Mouse (Mus musculus) MEL (cell line): Measurements from ENCODE around the gene Stom.

Experiments
- CHD2 ChIP-seq: IDR thresholded peaks from 2 replicates; pipeline ENCODE4 v1.6.1; 2011; ENCODE audit warnings: low read length, improper control_type of control experiment
- CTCF ChIP-seq, 3 experiments: IDR thresholded peaks in 2 of 3; conservative IDR thresholded peaks in 1 of 3; 2 replicates each; pipeline ENCODE4 v1.5.1; 2011 to 2012; ENCODE audit warnings: low read length in 3 of 3, low read depth in 2 of 3, mild to moderate bottlenecking in 2 of 3, improper control_type of control experiment in 1 of 3, inconsistent platforms in 1 of 3, mixed read lengths in 1 of 3, moderate library complexity in 1 of 3; ENCODE audit not compliant: control insufficient read depth in 1 of 3, insufficient read depth in 1 of 3, poor library complexity in 1 of 3, severe bottlenecking in 1 of 3
- EP300 ChIP-seq, 2 experiments: IDR thresholded peaks; 2 replicates each; pipeline ENCODE4 v1.6.1; 2011; ENCODE audit warnings: improper control_type of control experiment in 2 of 2, low read length in 2 of 2, low read depth in 1 of 2, mild to moderate bottlenecking in 1 of 2
- GABPA ChIP-seq: IDR thresholded peaks from 2 replicates; pipeline ENCODE4 v1.6.1; 2012; ENCODE audit warnings: low read depth, mild to moderate bottlenecking, inconsistent platforms, low read length, improper control_type of control experiment, moderate library complexity
- HCFC1 ChIP-seq: IDR thresholded peaks from 2 replicates; pipeline ENCODE4 v1.6.1; 2012; ENCODE audit warnings: low read depth, mild to moderate bottlenecking, inconsistent platforms, low read length, improper control_type of control experiment, moderate library complexity
- MEF2A ChIP-seq: IDR thresholded peaks from 2 replicates; pipeline ENCODE4 v1.6.1; 2014; ENCODE audit warnings: low read depth, mild to moderate bottlenecking, inconsistent platforms, low read length, improper control_type of control experiment; ENCODE audit not compliant: poor library complexity, insufficient replicate concordance, severe bottlenecking; ENCODE audit errors: extremely low read depth
- NELFE ChIP-seq: IDR thresholded peaks from 2 replicates; pipeline ENCODE4 v1.6.1; 2011; ENCODE audit warnings: low read depth, low read length, improper control_type of control experiment
- POLR2A ChIP-seq, 2 experiments: IDR thresholded peaks; 2 replicates each; pipeline ENCODE4 v1.6.1; 2011 to 2012; ENCODE audit warnings: low read length in 2 of 2, mild to moderate bottlenecking in 2 of 2, control low read depth in 1 of 2, improper control_type of control experiment in 1 of 2, low read depth in 1 of 2, moderate library complexity in 1 of 2; ENCODE audit not compliant: control insufficient read depth in 1 of 2, insufficient read depth in 1 of 2, poor library complexity in 1 of 2
- RCOR1 ChIP-seq: IDR thresholded peaks from 2 replicates; pipeline ENCODE4 v1.6.1; 2012; ENCODE audit warnings: low read depth, mild to moderate bottlenecking, inconsistent platforms, low read length, improper control_type of control experiment
- ZC3H11A ChIP-seq: IDR thresholded peaks from 2 replicates; pipeline ENCODE4 v1.6.1; 2012; ENCODE audit warnings: low read depth, mild to moderate bottlenecking, inconsistent platforms, low read length, improper control_type of control experiment
- ZNF384 ChIP-seq: IDR thresholded peaks from 2 replicates; pipeline ENCODE4 v1.6.1; 2012; ENCODE audit warnings: low read depth, mild to moderate bottlenecking, inconsistent platforms, low read length, improper control_type of control experiment

DNA sequence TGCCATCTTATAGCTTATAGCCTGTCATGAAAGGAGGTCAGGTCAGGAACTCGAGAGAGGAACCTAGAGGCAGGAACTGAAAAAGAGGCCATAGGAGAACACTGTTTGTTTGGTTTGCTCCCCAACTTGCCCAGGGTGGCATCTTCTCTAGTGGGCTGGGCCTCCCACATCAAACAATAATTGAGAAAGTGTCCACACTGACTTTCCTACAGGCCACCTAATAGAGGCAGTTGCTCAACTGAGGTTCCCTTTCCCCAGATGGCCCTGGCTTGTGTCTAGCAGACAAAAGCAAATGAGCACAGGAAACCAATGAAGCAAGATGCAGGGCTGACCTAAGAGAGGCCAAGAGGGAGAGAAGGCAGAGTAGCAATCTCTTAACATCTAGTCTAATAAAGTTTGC lies 28.6 kb downstream of the Stom start:
- TF ChIP-seq ZNF384 (no peak), CTCF (IDR thresholded peaks at IDR 0.05 in 2 of 3, conservative IDR thresholded peaks at IDR 0.05 in 1 of 3; ENCODE audit: control insufficient read depth in 1 of 3, insufficient read depth in 1 of 3, low read depth in 2 of 3, low read length in 3 of 3, poor library complexity in 1 of 3, severe bottlenecking in 1 of 3) (no peak), EP300 (IDR thresholded peaks at IDR 0.05; ENCODE audit: low read depth in 1 of 2, low read length in 2 of 2) (no peak), POLR2A (IDR thresholded peaks at IDR 0.05; ENCODE audit: control insufficient read depth in 1 of 2, insufficient read depth in 1 of 2, low read depth in 1 of 2, low read length in 2 of 2, poor library complexity in 1 of 2) (no peak), RCOR1 (no peak), CHD2 (no peak), MEF2A (no peak), GABPA (no peak), HCFC1 (no peak), ZC3H11A (no peak), NELFE (no peak)
